Mouse (Mus musculus) hindbrain, embryonic 12.5 days (tissue): Measurements from ENCODE around the gene Dzank1. TPM values are rescaled to one million over a fixed set of nuclear protein-coding genes. Genes with fewer than 3 reads are reported as not detected.

Experiments
- ATAC-seq: fragments of 200-750 bp; cut with Nextera tagmentation; 2 replicates; pipeline ENCODE4 v1.8.0; 2017; ENCODE audit warnings: moderate TSS enrichment; ENCODE audit not compliant: low FRiP score
- H3K27ac ChIP-seq: fragments of 300-500 bp; sonication (generic); 2 replicates; pipeline ENCODE4 v1.5.1; 2016; ENCODE audit warnings: mild to moderate bottlenecking
- H3K27me3 ChIP-seq: fragments of 300-500 bp; sonication (generic); 2 replicates; pipeline ENCODE4 v1.6.1; 2016; ENCODE audit warnings: mild to moderate bottlenecking
- H3K36me3 ChIP-seq: fragments of 300-500 bp; sonication (generic); 2 replicates; pipeline ENCODE4 v1.6.1; 2016; ENCODE audit warnings: mild to moderate bottlenecking
- H3K4me1 ChIP-seq: fragments of 300-500 bp; sonication (generic); 2 replicates; pipeline ENCODE4 v1.6.1; 2016
- H3K4me2 ChIP-seq: fragments of 300-500 bp; sonication (generic); replicated peaks from 2 replicates; pipeline ENCODE4 v1.6.1; 2016; ENCODE audit warnings: mild to moderate bottlenecking
- H3K4me3 ChIP-seq: fragments of 300-500 bp; sonication (generic); 2 replicates; pipeline ENCODE4 v1.5.1; 2016; ENCODE audit warnings: mild to moderate bottlenecking
- H3K9ac ChIP-seq: fragments of 300-500 bp; sonication (generic); 2 replicates; pipeline ENCODE4 v1.6.1; 2016; ENCODE audit warnings: mild to moderate bottlenecking, moderate library complexity
- H3K9me3 ChIP-seq: fragments of 300-500 bp; sonication (generic); replicated peaks from 2 replicates; pipeline ENCODE4 v1.6.1; 2016; ENCODE audit warnings: mild to moderate bottlenecking
- WGBS: fragments of 180-500 bp; shearing (Covaris S2); methylation state at CpG from one replicate; pipeline ENCODE4 v1.1.7; 2016; 5-methylcytosine and 5-hydroxymethylcytosine counted together
- polyA plus RNA-seq: library from polyadenylated mRNA; unstranded; fragments of >200 nt; fragmentation: Nextera tagmentation; extraction: Ambion mirVana; gene quantifications from 2 replicates; pipeline ENCODE4 v1.2.1, GENCODE M21; 2016

Dzank1 gene
- polyA plus RNA-seq, 1 experiment from 2014 or later = 5.8 TPM

GRCm38 (mm10) chr2:144431286-144431825 is 95.9 kb downstream of the Dzank1 start:
- 75% methylated on average over 5 of the region's 5 CpGs for WGBS
- no peaks in the 10 kb centered on the region for H3K9me3 ChIP-seq
- no peak for ATAC-seq

GRCm38 (mm10) chr2:144429171-144429570 is 98.0 kb downstream of the Dzank1 start:
- ATAC-seq = no peak
- WGBS = 77% methylated on average over 7 of the region's 7 CpGs
- 0 out of 2 replicates have a peak, but pooled peaks cover 3% of the 10 kb centered on the region for H3K27me3 ChIP-seq

More at GRCm38 (mm10) chr2:144431286-144431825, 95.9 kb downstream of the Dzank1 start:
- Histone ChIP-seq H3K27me3 (0 out of 2 replicates have a peak, but pooled peaks cover 3% of the 10 kb centered on the region), H3K4me3 (no peak overlapping the region), H3K4me2 (no peak overlapping the region), H3K9ac (no peak overlapping the region), H3K27ac (no peak overlapping the region), H3K4me1 (no peaks in the 10 kb centered on the region), H3K36me3 (no peaks in the 10 kb centered on the region)

GRCm38 (mm10) chr2:144428659-144429058 is 98.6 kb downstream of the Dzank1 start:
- H3K9ac ChIP-seq = no peak overlapping the region
- H3K27me3 ChIP-seq = 0 out of 2 replicates have a peak, but pooled peaks cover 3% of the 10 kb centered on the region
- WGBS = 88% methylated on average over 8 of the region's 8 CpGs
- ATAC-seq = no peak
- no peaks in the 10 kb centered on the region for H3K4me1 ChIP-seq
- no peaks in the 10 kb centered on the region for H3K36me3 ChIP-seq
- no peak overlapping the region for H3K4me3 ChIP-seq
- no peak overlapping the region for H3K27ac ChIP-seq
- H3K4me2 ChIP-seq = no peak overlapping the region
- H3K9me3 ChIP-seq = no peaks in the 10 kb centered on the region

More at GRCm38 (mm10) chr2:144429171-144429570, 98.0 kb downstream of the Dzank1 start:
- Histone ChIP-seq H3K9me3 (no peaks in the 10 kb centered on the region), H3K4me3 (no peak overlapping the region), H3K4me1 (no peaks in the 10 kb centered on the region), H3K4me2 (no peak overlapping the region), H3K27ac (no peak overlapping the region), H3K36me3 (no peaks in the 10 kb centered on the region), H3K9ac (no peak overlapping the region)

DNA sequence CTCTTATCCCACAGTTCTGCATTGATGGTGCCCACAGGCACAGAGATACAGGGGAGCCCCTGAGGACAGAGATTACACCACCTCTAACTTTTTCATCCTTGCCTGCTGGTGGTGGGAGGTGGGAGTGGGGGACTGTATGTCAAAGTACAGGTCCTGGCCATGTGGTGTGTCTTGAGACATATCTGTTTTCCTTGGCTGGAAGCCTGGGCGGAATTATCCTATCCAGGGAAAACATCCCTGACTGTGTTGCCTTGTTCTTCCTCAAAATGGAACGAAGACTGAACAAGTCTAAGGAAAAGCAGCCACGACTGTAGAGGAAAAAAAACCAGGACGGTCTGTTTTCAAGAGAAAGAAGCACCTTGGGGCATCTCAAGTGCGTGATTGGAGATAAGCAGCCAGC is 99.4 kb downstream of the Dzank1 start:
- no peak for ATAC-seq
- Histone ChIP-seq H3K9ac (no peak overlapping the region), H3K36me3 (no peaks in the 10 kb centered on the region), H3K4me2 (no peak overlapping the region), H3K27me3 (0 out of 2 replicates have a peak, but pooled peaks cover 3% of the 10 kb centered on the region), H3K9me3 (no peaks in the 10 kb centered on the region), H3K4me3 (no peak overlapping the region), H3K27ac (no peak overlapping the region), H3K4me1 (no peaks in the 10 kb centered on the region)
- 77% methylated on average over 5 of the region's 5 CpGs for WGBS

- Histone ChIP-seq H3K4me3 (no peak overlapping the region), H3K9ac (no peak overlapping the region), H3K9me3 (no peaks in the 10 kb centered on the region), H3K27ac (no peak overlapping the region), H3K36me3 (no peaks in the 10 kb centered on the region), H3K4me1 (no peaks in the 10 kb centered on the region), H3K4me2 (no peak overlapping the region), H3K27me3 (0 out of 2 replicates have a peak, but pooled peaks cover 3% of the 10 kb centered on the region)
- no peak for ATAC-seq
- 63% methylated on average over 1 of the region's 1 CpGs for WGBS
Measured at GRCm38 (mm10) chr2:144425761-144426160, 101.5 kb downstream of the Dzank1 start.

- Histone ChIP-seq H3K9me3 (no peaks in the 10 kb centered on the region), H3K4me1 (peaks cover 9% of the 10 kb centered on the region; the same call in 1 of the 2 replicates), H3K9ac (no peak overlapping the region), H3K27me3 (no peaks in the 10 kb centered on the region), H3K4me3 (no peak overlapping the region), H3K4me2 (no peak overlapping the region), H3K36me3 (no peaks in the 10 kb centered on the region), H3K27ac (no peak overlapping the region)
- 86% methylated on average over 10 of the region's 10 CpGs for WGBS
- ATAC-seq = no peak
Measured at GRCm38 (mm10) chr2:144422094-144422675, 105.0 kb downstream of the Dzank1 start.

Other genes starting within 250 kb of the Dzank1 start
- gene Ovol2, start 195.3 kb downstream of the Dzank1 start, polyA plus RNA-seq = 0.44 and 1.3 TPM in 2 replicates
- 37.7 and 40.7 TPM in 2 replicates for gene Kat14, start 158.4 kb downstream of the Dzank1 start, polyA plus RNA-seq
- gene Pet117, start 158.4 kb downstream of the Dzank1 start, polyA plus RNA-seq = 1.1 and 2.3 TPM in 2 replicates
- gene Polr3f, start 304 bp upstream of the Dzank1 start, polyA plus RNA-seq = 35.4 and 38.5 TPM in 2 replicates
- gene Rbbp9, start 23.5 kb upstream of the Dzank1 start, polyA plus RNA-seq = 54.4 and 60.0 TPM in 2 replicates
- 96.5 and 101 TPM in 2 replicates for gene Sec23b, start 28.8 kb upstream of the Dzank1 start, polyA plus RNA-seq
- 45.1 and 46.2 TPM in 2 replicates for gene Smim26, start 66.6 kb upstream of the Dzank1 start, polyA plus RNA-seq
- 39.7 and 43.3 TPM in 2 replicates for gene Dtd1, start 72.5 kb upstream of the Dzank1 start, polyA plus RNA-seq